Mouse (Mus musculus): ENCODE measurements around the gene Pdcl. TPM values are rescaled to one million over a fixed set of nuclear protein-coding genes. Genes with fewer than 3 reads are reported as not detected.

Gene Pdcl
- polyA plus RNA-seq (2016; fragmentation: Nextera tagmentation; extraction: Ambion mirVana), result 73.7 and 77.6 TPM in 2 replicates

DNA sequence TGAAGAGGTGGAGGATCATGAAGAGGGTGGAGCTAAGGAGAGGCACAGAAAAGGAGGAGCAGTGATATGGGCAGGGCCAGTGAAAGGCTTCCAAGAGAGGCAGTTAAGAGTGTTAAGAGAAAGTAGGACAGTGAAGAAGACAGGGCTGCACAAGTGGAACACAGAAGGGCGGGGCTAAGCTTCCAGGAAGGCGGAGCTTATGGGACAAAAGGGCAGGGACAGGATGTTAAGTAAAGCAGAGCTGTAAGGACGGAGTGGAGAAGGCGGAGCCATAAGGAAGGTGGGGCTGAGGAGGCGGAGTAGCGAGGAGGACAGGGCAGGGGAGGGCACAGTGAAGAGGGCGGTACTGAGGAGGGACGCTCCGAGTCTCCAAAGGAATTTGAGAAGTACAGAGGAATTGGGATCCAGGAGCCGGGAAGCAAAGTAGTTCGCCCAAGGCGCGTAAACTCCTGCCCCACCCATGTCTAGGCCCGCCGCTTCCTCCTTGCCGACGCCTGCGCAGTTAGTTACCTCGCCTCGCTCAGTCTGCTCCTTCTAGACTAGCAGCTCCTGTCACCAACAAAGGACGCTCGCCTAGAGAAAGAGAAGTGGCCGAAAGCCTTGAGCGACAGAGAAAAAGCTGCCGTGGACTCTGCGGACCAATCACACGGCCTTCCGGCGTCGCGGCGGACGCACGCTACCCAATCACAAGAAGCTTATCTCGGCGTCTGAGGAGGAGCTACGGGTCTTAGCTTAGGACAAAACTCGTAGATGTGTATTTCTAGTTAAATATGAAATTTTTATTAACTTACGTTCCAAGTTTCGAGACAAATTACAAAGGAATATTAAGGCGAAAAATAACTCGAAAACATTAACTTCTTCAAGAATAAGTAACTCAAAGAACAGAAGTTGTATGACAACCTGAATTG is at the start of gene Pdcl:
Gene Pdcl, minus strand, starts transcription at position 700 of the 908 bp plus-strand sequence.
- H3K4me1 ChIP-seq, result peaks cover 16% of the 10 kb centered on the region
- under 1% methylated on average over 42 of the region's 42 CpGs for WGBS
- peak within 1 kb of the TSS; percentile 69 for H3K4me3 ChIP-seq (replicated peaks)
- peaks cover 30% of the 10 kb centered on the region for H3K36me3 ChIP-seq (replicated peaks)
- peak; percentile 98 for ATAC-seq (ENCODE audit: low FRiP score)
- peak within 1 kb of the TSS; percentile 95 for H3K27ac ChIP-seq
- no peaks in the 10 kb centered on the region for H3K9me3 ChIP-seq
- H3K27me3 ChIP-seq, result no peaks in the 10 kb centered on the region
- H3K4me2 ChIP-seq, result peak within 1 kb of the TSS; percentile 62
- peak within 1 kb of the TSS; percentile 68 for H3K9ac ChIP-seq

DNA sequence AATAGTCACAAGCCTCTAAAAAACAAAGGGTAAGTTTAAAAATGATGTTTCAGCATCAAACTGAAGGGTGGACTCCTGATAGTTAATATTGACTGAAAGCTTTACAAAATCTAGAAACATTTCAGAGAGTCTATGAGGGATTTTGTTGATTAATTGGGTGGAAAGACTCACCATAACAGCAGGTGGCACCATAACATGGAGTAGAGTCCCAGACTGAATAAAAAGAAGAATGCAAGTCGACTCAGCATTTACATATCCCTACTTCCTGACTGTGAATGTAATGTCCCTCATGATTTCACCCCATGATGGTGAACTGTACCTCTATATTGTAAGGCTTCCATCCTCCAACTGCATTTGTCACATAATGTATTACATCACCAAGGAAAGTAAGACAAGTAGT is 36.4 kb upstream of the Pdcl start:
- Histone ChIP-seq H3K36me3 (replicated peaks) (peaks cover 34% of the 10 kb centered on the region), H3K4me3 (replicated peaks) (no peak overlapping the region), H3K27me3 (no peaks in the 10 kb centered on the region), H3K27ac (no peak overlapping the region), H3K9ac (no peak overlapping the region), H3K4me1 (no peaks in the 10 kb centered on the region), H3K9me3 (no peaks in the 10 kb centered on the region), H3K4me2 (no peak overlapping the region)
- 68% methylated on average over 1 of the region's 1 CpGs for WGBS
- no peak for ATAC-seq (ENCODE audit: low FRiP score)

DNA sequence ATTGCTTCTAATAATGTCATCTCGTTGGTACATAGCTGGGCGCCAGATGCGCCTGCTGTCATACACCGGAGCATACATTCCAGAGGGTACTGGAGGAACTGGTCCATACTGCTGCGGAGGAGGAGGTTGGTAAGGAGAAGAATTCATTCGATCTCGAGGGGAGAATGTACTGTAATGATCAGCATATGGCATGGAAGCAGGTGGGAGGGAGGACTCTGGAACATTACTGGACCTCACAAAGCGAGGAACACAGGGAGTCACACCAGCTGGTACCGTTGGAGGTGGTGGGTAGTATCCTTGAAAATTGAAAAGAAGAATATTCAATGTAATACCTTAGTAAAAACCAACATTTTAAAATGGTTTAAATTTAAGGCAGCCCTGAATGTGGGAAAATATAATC is 23.8 kb upstream of the Pdcl start:
- no peak overlapping the region for H3K4me3 ChIP-seq (replicated peaks)
- no peaks in the 10 kb centered on the region for H3K9me3 ChIP-seq
- WGBS, result 97% methylated on average over 9 of the region's 9 CpGs
- no peak overlapping the region for H3K4me2 ChIP-seq
- H3K27me3 ChIP-seq, result no peaks in the 10 kb centered on the region
- no peaks in the 10 kb centered on the region for H3K4me1 ChIP-seq
- H3K36me3 ChIP-seq (replicated peaks), result peaks cover 41% of the 10 kb centered on the region
- ATAC-seq (ENCODE audit: low FRiP score), result no peak
- no peak overlapping the region for H3K27ac ChIP-seq
- H3K9ac ChIP-seq, result no peak overlapping the region

DNA sequence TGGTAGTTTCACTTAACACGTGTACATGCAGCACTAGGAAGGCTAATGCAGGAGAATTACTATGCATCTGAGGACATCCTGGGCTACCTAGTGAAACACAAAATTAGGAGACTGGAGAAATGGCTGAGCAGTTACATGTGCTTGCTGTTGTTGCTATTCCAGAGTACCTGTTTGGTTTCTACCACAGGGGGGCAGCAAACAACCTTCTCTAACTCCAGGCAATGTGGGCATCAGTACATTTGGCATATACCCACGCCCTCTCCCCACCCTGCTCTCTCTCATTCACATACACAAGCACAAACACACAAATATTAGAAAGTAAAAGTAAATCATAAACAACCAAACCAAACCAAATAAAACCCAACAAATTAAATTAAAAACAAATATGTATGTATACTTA is 21.1 kb upstream of the Pdcl start:
- H3K4me1 ChIP-seq, result no peaks in the 10 kb centered on the region
- H3K9ac ChIP-seq, result no peak overlapping the region
- no peak overlapping the region for H3K4me3 ChIP-seq (replicated peaks)

DNA sequence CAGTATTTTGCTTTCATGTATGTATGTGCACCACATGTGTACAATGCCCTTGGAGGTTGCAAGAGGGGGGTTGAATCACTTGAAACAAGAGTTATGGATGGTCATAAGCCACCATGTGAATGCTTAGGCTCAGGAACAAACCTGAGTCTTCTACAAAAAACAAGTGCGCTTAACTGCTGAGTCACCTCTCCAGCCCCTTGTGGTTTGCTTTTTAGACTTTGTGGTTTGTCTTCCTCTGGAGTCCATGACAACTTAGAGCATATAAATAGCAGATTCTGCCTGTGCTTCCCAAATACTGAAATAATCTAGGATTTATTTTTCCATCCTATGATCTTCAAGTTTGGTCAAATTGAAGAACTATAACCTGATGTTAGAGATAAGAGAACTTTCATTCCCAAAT is 16.9 kb upstream of the Pdcl start:
- 100% methylated on average over 1 of the region's 1 CpGs for WGBS
- no peaks in the 10 kb centered on the region for H3K9me3 ChIP-seq
- H3K4me3 ChIP-seq (replicated peaks), result no peak overlapping the region
- no peak overlapping the region for H3K9ac ChIP-seq
- H3K27ac ChIP-seq, result no peak overlapping the region
- no peak overlapping the region for H3K4me2 ChIP-seq
- no peak for ATAC-seq (ENCODE audit: low FRiP score)
- no peaks in the 10 kb centered on the region for H3K27me3 ChIP-seq
- peaks cover 33% of the 10 kb centered on the region for H3K36me3 ChIP-seq (replicated peaks)
- H3K4me1 ChIP-seq, result no peaks in the 10 kb centered on the region

More for the DNA sequence above, 21.1 kb upstream of the Pdcl start:
- ATAC-seq (ENCODE audit: low FRiP score), result no peak
- peaks cover 51% of the 10 kb centered on the region for H3K36me3 ChIP-seq (replicated peaks)
- H3K4me2 ChIP-seq, result no peak overlapping the region
- 79% methylated on average over 2 of the region's 2 CpGs for WGBS
- H3K27me3 ChIP-seq, result no peaks in the 10 kb centered on the region
- no peaks in the 10 kb centered on the region for H3K9me3 ChIP-seq
- no peak overlapping the region for H3K27ac ChIP-seq

DNA sequence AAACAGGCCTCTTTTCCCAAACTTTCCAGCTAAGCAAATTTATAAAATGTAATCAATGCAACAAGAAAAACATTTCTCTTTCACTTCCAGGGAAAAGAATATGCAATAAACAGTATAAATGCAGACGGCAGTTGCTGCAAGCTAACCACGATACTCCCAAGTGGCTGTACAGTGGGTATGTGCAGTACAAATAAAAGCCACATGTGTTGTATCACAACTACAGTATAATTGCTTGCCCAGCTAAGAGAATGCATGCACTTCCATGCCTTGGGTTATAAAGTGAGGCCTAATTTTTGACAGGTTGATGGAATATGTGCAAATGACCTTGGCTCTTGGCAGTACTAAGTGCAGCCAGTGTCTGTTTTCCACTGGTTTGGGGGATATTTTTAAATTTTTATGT is 11.5 kb upstream of the Pdcl start:
- Histone ChIP-seq H3K27me3 (no peaks in the 10 kb centered on the region), H3K4me3 (replicated peaks) (no peak overlapping the region), H3K4me2 (no peak overlapping the region), H3K9me3 (no peaks in the 10 kb centered on the region), H3K36me3 (replicated peaks) (peaks cover 13% of the 10 kb centered on the region), H3K4me1 (no peaks in the 10 kb centered on the region), H3K9ac (no peak overlapping the region), H3K27ac (no peak overlapping the region)
- ATAC-seq (ENCODE audit: low FRiP score), result no peak
- WGBS, result 96% methylated on average over 2 of the region's 2 CpGs

DNA sequence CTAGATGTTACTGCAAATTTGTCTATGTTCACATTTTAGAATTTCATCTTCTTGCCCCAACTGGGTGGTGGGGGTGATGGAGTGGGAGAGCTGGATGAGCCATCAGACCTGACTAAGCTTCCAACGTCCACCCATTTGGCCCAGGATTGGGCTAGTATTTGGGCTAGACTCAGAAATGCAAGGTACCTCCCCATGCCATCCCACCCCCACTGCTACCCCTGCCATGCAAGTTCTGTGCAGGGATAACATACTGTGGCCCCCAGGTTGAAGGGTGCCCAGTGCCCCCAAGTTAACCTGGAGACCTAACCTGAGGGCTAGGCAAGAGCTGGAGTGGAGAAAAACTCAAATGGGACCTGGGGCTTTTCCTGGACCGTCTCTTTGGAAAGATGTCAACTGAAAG is 776 bp upstream of the Pdcl start:
- Histone ChIP-seq H3K27ac (no peak overlapping the region), H3K27me3 (no peaks in the 10 kb centered on the region), H3K4me1 (peaks cover 16% of the 10 kb centered on the region), H3K4me2 (peak overlapping the region; percentile 62; the same call in 1 of the 2 replicates), H3K9me3 (no peaks in the 10 kb centered on the region), H3K4me3 (replicated peaks) (no peak overlapping the region), H3K9ac (no peak overlapping the region), H3K36me3 (replicated peaks) (peaks cover 20% of the 10 kb centered on the region)
- 93% methylated on average over 2 of the region's 2 CpGs for WGBS
- ATAC-seq (ENCODE audit: low FRiP score), result no peak

DNA sequence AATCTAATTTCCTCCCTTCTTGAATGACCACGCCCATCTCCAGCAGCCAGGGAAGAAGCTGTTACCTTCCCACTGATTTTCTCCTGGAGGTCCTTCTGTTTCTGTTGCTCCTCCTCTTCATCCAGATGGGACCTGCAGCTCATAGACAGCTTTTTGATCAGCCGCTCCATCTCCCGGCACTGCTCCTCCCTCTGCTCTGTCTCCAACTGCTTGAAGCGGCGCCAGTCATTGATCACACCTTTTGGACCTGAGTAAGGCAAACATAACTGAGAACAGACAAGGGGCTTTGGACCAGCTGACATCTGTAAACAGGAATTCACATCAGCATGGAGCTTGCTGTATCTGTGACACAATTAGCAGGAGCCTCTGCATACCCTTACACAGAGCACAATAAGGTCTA is 3.6 kb downstream of the Pdcl start:
- H3K36me3 ChIP-seq (replicated peaks), result peaks cover 61% of the 10 kb centered on the region
- no peak overlapping the region for H3K27ac ChIP-seq

DNA sequence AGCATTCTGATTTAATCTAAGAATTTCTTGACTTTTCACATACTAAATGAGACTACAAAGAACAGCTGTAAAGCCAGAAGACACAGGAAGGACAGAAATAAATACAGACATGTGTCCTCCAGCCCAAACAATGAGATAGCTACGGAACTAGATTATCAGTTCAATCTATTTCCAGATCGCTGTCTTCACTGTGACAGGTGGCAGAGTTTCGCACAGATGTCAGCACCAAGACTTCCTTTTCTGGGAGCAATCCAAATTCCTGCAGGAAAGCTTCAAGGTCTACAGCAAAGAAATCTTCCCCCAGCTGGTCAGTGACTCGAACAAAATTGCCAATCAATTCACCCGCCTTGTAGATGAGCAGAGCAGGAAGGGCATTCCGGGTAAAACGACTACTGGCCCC is 7.5 kb downstream of the Pdcl start:
- ATAC-seq (ENCODE audit: low FRiP score), result no peak

More for the DNA sequence above, 3.6 kb downstream of the Pdcl start:
- WGBS, result 94% methylated on average over 5 of the region's 5 CpGs
- no peak overlapping the region for H3K4me3 ChIP-seq (replicated peaks)
- H3K27me3 ChIP-seq, result no peaks in the 10 kb centered on the region
- no peak for ATAC-seq (ENCODE audit: low FRiP score)
- peaks cover 16% of the 10 kb centered on the region for H3K4me1 ChIP-seq
- no peak overlapping the region for H3K4me2 ChIP-seq
- H3K9ac ChIP-seq, result no peak overlapping the region
- no peaks in the 10 kb centered on the region for H3K9me3 ChIP-seq

DNA sequence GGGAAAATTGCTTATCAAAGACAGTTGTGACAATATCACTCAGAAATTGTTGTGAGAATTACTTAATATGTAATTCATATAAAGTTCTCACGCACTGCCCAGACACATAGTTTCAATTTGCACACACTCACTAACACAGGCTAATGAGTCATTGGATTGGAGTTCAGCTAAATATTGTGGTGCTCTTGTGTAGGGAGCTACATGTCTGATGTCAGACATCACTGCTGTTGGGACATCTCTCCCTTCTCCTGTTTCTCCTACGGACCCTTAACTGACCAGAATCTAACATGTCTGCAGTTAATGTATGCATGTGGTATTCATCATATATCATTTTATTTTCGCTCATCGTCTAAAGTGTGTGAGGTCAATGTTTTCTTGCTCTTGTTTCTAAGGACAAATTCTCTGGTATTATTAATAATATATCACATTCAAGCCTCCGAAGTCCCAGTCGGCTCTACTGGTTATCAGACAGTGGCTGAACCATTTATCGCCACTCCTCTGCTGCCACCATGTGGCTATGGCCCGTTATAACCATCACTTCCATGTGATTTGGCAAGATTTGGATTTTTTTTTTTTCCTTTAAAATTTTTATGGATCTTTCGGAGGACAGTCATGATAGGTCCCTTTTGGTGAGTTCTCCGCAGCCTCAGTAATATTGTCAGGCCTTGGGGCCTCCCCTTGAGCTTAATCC is 20.5 kb downstream of the Pdcl start:
- H3K4me1 ChIP-seq, result no peaks in the 10 kb centered on the region
- H3K36me3 ChIP-seq (replicated peaks), result no peaks in the 10 kb centered on the region
- H3K9me3 ChIP-seq, result no peaks in the 10 kb centered on the region
- H3K27ac ChIP-seq, result no peak overlapping the region
- H3K27me3 ChIP-seq, result no peaks in the 10 kb centered on the region
- no peak overlapping the region for H3K9ac ChIP-seq
- no peak overlapping the region for H3K4me3 ChIP-seq (replicated peaks)
- WGBS, result 62% methylated on average over 10 of the region's 10 CpGs
- no peak overlapping the region for H3K4me2 ChIP-seq
- no peak for ATAC-seq (ENCODE audit: low FRiP score)

More for the DNA sequence above, 7.5 kb downstream of the Pdcl start:
- Histone ChIP-seq H3K27ac (no peak overlapping the region), H3K9ac (no peak overlapping the region), H3K4me3 (replicated peaks) (no peak overlapping the region), H3K4me1 (no peaks in the 10 kb centered on the region), H3K9me3 (no peaks in the 10 kb centered on the region), H3K36me3 (replicated peaks) (peaks cover 63% of the 10 kb centered on the region), H3K27me3 (no peaks in the 10 kb centered on the region), H3K4me2 (no peak overlapping the region)
- WGBS, result 97% methylated on average over 7 of the region's 7 CpGs

DNA sequence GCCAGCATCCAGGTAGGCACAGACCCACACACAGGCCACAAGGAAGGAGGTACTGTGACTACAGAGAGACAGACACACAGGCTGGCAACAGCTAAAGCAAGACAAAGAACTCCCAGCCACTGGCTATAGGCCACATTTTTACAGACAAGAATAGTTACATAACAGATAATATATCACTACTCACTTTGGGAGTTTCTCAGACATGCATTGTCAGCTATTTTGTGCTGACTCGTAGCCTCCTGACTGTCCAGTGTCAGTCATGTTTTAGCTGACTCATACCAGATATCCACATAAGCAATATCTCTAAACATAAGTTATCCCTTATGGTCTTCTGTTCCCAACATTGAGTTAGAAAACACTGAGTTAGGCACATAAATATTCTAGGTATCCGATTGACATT is 25.8 kb downstream of the Pdcl start:
- no peak overlapping the region for H3K27ac ChIP-seq
- no peaks in the 10 kb centered on the region for H3K9me3 ChIP-seq
- no peaks in the 10 kb centered on the region for H3K36me3 ChIP-seq (replicated peaks)
- no peaks in the 10 kb centered on the region for H3K27me3 ChIP-seq
- no peak overlapping the region for H3K4me3 ChIP-seq (replicated peaks)
- 79% methylated on average over 2 of the region's 2 CpGs for WGBS
- H3K9ac ChIP-seq, result no peak overlapping the region
- no peaks in the 10 kb centered on the region for H3K4me1 ChIP-seq
- H3K4me2 ChIP-seq, result no peak overlapping the region
- ATAC-seq (ENCODE audit: low FRiP score), result no peak

DNA sequence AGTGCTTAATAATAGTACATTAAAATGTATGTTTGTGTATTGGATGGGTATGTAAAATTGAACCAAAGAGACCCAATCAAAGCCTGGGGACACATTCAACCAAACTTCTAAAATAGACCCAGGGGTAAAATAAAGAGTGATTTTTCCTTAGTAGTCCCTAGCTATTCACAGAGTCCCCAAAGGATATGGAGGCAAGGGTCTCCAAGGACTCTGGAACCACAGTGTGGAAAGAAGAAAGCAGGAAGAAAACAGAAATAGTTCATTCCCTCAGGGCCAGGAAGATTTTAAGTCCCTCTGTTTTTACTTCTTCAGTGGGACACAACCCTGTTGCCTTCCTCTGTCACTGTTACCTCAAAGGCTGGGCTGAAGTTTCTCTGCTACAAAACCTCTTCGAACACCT is 32.9 kb downstream of the Pdcl start, which contains the start of gene Olfr368:
Gene Olfr368, plus strand, starts transcription at position 301 of the 400 bp plus-strand sequence.
- no peak for ATAC-seq (ENCODE audit: low FRiP score)
- 79% methylated on average over 1 of the region's 1 CpGs for WGBS
- no peaks in the 10 kb centered on the region for H3K27me3 ChIP-seq
- no peaks in the 10 kb centered on the region for H3K9me3 ChIP-seq
- no peak within 1 kb of the TSS for H3K9ac ChIP-seq
- H3K27ac ChIP-seq, result no peak within 1 kb of the TSS
- H3K4me1 ChIP-seq, result no peaks in the 10 kb centered on the region
- no peak within 1 kb of the TSS for H3K4me2 ChIP-seq
- H3K4me3 ChIP-seq (replicated peaks), result no peak within 1 kb of the TSS
- H3K36me3 ChIP-seq (replicated peaks), result no peaks in the 10 kb centered on the region

Measured in forebrain, embryonic 12.5 days (tissue).